8 mouse cellular contexts compared by ENCODE assay signal in genomic region chr8:79030326-79031265, GRCm38 (mm10). TPM values are rescaled to one million over a fixed set of nuclear protein-coding genes. Genes with fewer than 3 reads are reported as not detected.
DNase-seq lines count a peak whose midpoint lies in the region; ATAC-seq and TF ChIP-seq lines count a peak whose summit lies in the region.

No protein-coding gene starts in this region.

- under 1% methylated on average over 51 of the region's 62 CpGs for WGBS in hindbrain, embryonic 15.5 days

- H3K4me1 ChIP-seq in hindbrain, embryonic 15.5 days (replicated peaks): peaks cover 33% of the 10 kb centered on the region

- H3K27ac ChIP-seq in hindbrain, embryonic 15.5 days (replicated peaks): peak overlapping the region; percentile 100
- H3K27ac ChIP-seq in left cerebral cortex, adult 2 months: peak overlapping the region; percentile 96

- no peaks in the 10 kb centered on the region for H3K9me3 ChIP-seq in hindbrain, embryonic 15.5 days

- H3K36me3 ChIP-seq in hindbrain, embryonic 15.5 days: no peaks in the 10 kb centered on the region

- intact Hi-C loops in left cerebral cortex, adult 2 months (cut with DNase I): loop anchor here (1.0 to 5.0 kb wide), 3 partner anchors 47 to 264 kb away; partner anchors contain the start of gene Mmaa

- H3K27me3 ChIP-seq in hindbrain, embryonic 15.5 days: no peaks in the 10 kb centered on the region

- peak; percentile 34 for DNase-seq in T-cell, adult 2 months (ENCODE audit: low spot score)
- peak; percentile 53 for DNase-seq in cerebellum, adult 9-11 months
- peak; percentile 22 to 44 for DNase-seq in frontal cortex, postnatal 25 days (ENCODE audit: low spot score in 2 of 2)
- DNase-seq in left cerebral cortex, adult 2 months (ENCODE audit: extremely low spot score in 1 of 2, low spot score in 2 of 2): peak; percentile 52 to 58
- peak; percentile 54 to 74 for DNase-seq in lung, postnatal 4 days
- peak; percentile 70 to 78 for DNase-seq in right cerebral cortex, postnatal 10 days (ENCODE audit: low spot score in 2 of 2)
- peak; percentile 83 for DNase-seq in yolk sac, embryonic 10.5 days (ENCODE audit: low spot score)

- peak overlapping the region; percentile 92 for H3K4me2 ChIP-seq in hindbrain, embryonic 15.5 days

- H3K9ac ChIP-seq in hindbrain, embryonic 15.5 days: peak overlapping the region; percentile 99

- TF ChIP-seq CTCF in left cerebral cortex, adult 2 months (IDR thresholded peaks at IDR 0.05): peak; percentile 15

- H3K4me3 ChIP-seq in hindbrain, embryonic 15.5 days: peak overlapping the region; percentile 98
- H3K4me3 ChIP-seq in left cerebral cortex, adult 2 months: peak overlapping the region; percentile 98

- ATAC-seq in hindbrain, embryonic 15.5 days (ENCODE audit: low FRiP score, low read depth): peak; percentile 35; the same call in 1 of the 2 replicates

RNA-seq across cellular contexts. Expression of gene Zfp827, which starts 2.4 kb away (rescaled TPM):
- polyA plus RNA-seq in hindbrain, embryonic 15.5 days (2015; fragmentation: Nextera tagmentation; extraction: Ambion mirVana): 10.5 and 11.0 TPM in 2 replicates
- total RNA-seq in left cerebral cortex, adult 2 months (2021): 10 to 100 TPM; 43.3 to 44.1 TPM

Comparison
In these comparisons a context has a peak if more than half of its experiments do, and no peak if none do; other contexts are left out.
1. Peak in every context shown above with its lines: DNase-seq, ATAC-seq, H3K4me3 ChIP-seq and H3K27ac ChIP-seq.
2. DNase-seq: peak in every context shown above with its lines; median percentile 83 in yolk sac, embryonic 10.5 days; 74 in right cerebral cortex, postnatal 10 days; 64 in lung, postnatal 4 days; 55 in left cerebral cortex, adult 2 months; 53 in cerebellum, adult 9-11 months; 34 in T-cell, adult 2 months; 33 in frontal cortex, postnatal 25 days.